8 mouse cellular contexts compared by ENCODE assay signal in the genomic region with DNA sequence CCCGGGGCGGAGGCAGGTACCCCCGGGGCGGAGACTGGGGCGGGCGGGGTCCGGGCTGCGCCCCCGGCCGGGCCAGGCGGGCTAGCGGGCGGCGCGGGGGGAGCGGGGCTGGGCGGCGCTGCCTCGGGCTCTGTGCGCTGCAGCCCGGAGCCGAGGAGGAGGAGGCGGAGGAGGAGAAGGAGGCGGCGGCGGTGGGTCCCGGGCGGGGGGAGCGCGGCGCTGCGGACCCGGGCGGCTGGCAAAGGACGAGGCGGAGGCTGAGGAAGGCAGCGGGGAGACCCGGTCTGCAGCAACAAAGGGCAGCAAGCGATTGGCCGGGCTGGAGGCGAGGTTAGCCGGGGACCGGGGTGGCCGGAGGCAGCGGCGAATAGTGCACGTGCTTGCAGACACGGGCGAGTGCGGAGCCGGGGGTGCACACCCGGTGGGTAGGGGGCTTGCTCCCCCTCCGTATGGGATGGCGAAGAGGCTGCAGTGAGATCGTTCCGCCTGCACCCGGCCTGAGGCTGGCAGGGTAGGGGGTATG. TPM values are rescaled to one million over a fixed set of nuclear protein-coding genes. Genes with fewer than 3 reads are reported as not detected.
DNase-seq lines count a peak whose midpoint lies in the region; TF ChIP-seq lines count a peak whose summit lies in the region.

No protein-coding gene starts in this region.

- TF ChIP-seq EP300 in CH12.LX (IDR thresholded peaks at IDR 0.05; ENCODE audit: low read length) = no peak

- no peak for TF ChIP-seq POLR2A in CH12.LX (IDR thresholded peaks at IDR 0.05; ENCODE audit: low read depth, low read length)
- TF ChIP-seq POLR2A in embryonic fibroblast, embryonic 13.5 days (IDR thresholded peaks at IDR 0.05; ENCODE audit: low read depth, low read length) = no peak; the same call in 1 of the 2 replicates
- no peak for TF ChIP-seq POLR2A in small intestine, adult 2 months (IDR thresholded peaks at IDR 0.05; ENCODE audit: low read depth, low read length)

- peaks cover 6% of the 10 kb centered on the region for H3K79me2 ChIP-seq in CH12.LX (replicated peaks; ENCODE audit: control insufficient read depth, extremely low read depth, insufficient read depth, poor library complexity, severe bottlenecking)

- H3K4me2 ChIP-seq in CH12.LX (ENCODE audit: insufficient read depth, low read depth, poor library complexity, severe bottlenecking) = peak overlapping the region; percentile 77

- DNase-seq in CH12.LX (ENCODE audit: extremely low read depth) (peak; percentile 18), MN1 (ENCODE audit: low spot score) (peak; percentile 58)
- DNase-seq in heart, postnatal 36 days = peak; percentile 70 to 84
- peak; percentile 69 to 80 for DNase-seq in left cerebral cortex, postnatal 36 days (ENCODE audit: low spot score in 2 of 2)
- DNase-seq in midbrain, embryonic 10.5 days (ENCODE audit: low spot score) = peak; percentile 87
- no peak for DNase-seq in yolk sac, embryonic 10.5 days (ENCODE audit: low spot score)

- H3K36me3 ChIP-seq in CH12.LX (replicated peaks in 1 of 2; ENCODE audit: control insufficient read depth in 1 of 2, insufficient read depth in 1 of 2, low read length in 1 of 2) = peaks cover 0 to 5% of the 10 kb centered on the region in 2 experiments
- H3K36me3 ChIP-seq in midbrain, embryonic 10.5 days = no peaks in the 10 kb centered on the region
- no peaks in the 10 kb centered on the region for H3K36me3 ChIP-seq in small intestine, adult 2 months (ENCODE audit: control insufficient read depth, insufficient read depth, low read length)

- dilution Hi-C loops in CH12.LX (cut with MboI; ENCODE audit: extremely low pct_ligation_motif_present, extremely low pct_unique_long_range_greater_than_20kb, low sequenced_read_pairs) = no loop called here

- no peak for TF ChIP-seq RAD21 in CH12.LX (IDR thresholded peaks at IDR 0.05; ENCODE audit: low read depth, low read length)

- peak overlapping the region; percentile 54 for H3K9ac ChIP-seq in CH12.LX (ENCODE audit: insufficient read depth, low read depth)

- intact Hi-C loops in heart, postnatal 36 days (cut with DNase I) = loop anchor here (2.0 to 5.0 kb wide), 5 partner anchors 111 to 362 kb away; partner anchors contain the start of genes Dusp13 and Samd8
- intact Hi-C loops in left cerebral cortex, postnatal 36 days (cut with DNase I) = loop anchor here (5.0 to 10.0 kb wide), 5 partner anchors 108 to 362 kb away; no protein-coding TSS in a partner anchor

- WGBS in midbrain, embryonic 10.5 days = under 1% methylated on average over 53 of the region's 57 CpGs
- WGBS in small intestine, adult 2 months = 1% methylated on average over 56 of the region's 57 CpGs

- H3K27ac ChIP-seq in CH12.LX (ENCODE audit: insufficient read depth, low read depth) = 0 out of 2 replicates have a peak overlapping the region, but pooled peaks have one; percentile 1
- peak overlapping the region; percentile 83 for H3K27ac ChIP-seq in embryonic fibroblast, embryonic 13.5 days (ENCODE audit: insufficient read depth, low read length)
- peak overlapping the region; percentile 99 for H3K27ac ChIP-seq in midbrain, embryonic 10.5 days (replicated peaks)
- H3K27ac ChIP-seq in small intestine, adult 2 months (ENCODE audit: insufficient read depth, low read depth, low read length) = peak overlapping the region; percentile 65

- in situ Hi-C loops in CH12.LX (cut with MboI; ENCODE audit: low pct_ligation_motif_present, low pct_unique_long_range_greater_than_20kb, low sequenced_read_pairs) = loop anchor here (25.0 kb wide), 1 partner anchor 238 kb away; no protein-coding TSS in a partner anchor

- no peak for TF ChIP-seq CTCF in CH12.LX (conservative IDR thresholded peaks at IDR 0.05 in 1 of 2, IDR thresholded peaks at IDR 0.05 in 1 of 2; ENCODE audit: low read depth in 2 of 2, low read length in 2 of 2)
- no peak for TF ChIP-seq CTCF in embryonic fibroblast, embryonic 13.5 days (IDR thresholded peaks at IDR 0.05; ENCODE audit: borderline replicate concordance, insufficient read depth, low read length)
- TF ChIP-seq CTCF in small intestine, adult 2 months (IDR thresholded peaks at IDR 0.05; ENCODE audit: extremely low read depth, insufficient read length, insufficient replicate concordance, low read depth, low read length) = no peak

- H3K27me3 ChIP-seq in CH12.LX (replicated peaks) = peaks cover 11% of the 10 kb centered on the region
- H3K27me3 ChIP-seq in midbrain, embryonic 10.5 days (ENCODE audit: low read depth, poor library complexity, severe bottlenecking) = no peaks in the 10 kb centered on the region
- H3K27me3 ChIP-seq in small intestine, adult 2 months (ENCODE audit: control insufficient read depth, insufficient read depth, low read length) = no peaks in the 10 kb centered on the region

- H3K4me1 ChIP-seq in CH12.LX (ENCODE audit: control insufficient read depth in 1 of 2, insufficient read depth in 2 of 2) = peaks cover 0 to 17% of the 10 kb centered on the region in 2 experiments; a peak in 3 of 4 replicates
- H3K4me1 ChIP-seq in embryonic fibroblast, embryonic 13.5 days (ENCODE audit: control insufficient read depth, insufficient read depth, low read length) = peaks cover 12% of the 10 kb centered on the region
- H3K4me1 ChIP-seq in midbrain, embryonic 10.5 days = peaks cover 24% of the 10 kb centered on the region
- H3K4me1 ChIP-seq in small intestine, adult 2 months (ENCODE audit: control insufficient read depth, insufficient read depth, insufficient read length, low read length) = peaks cover 18% of the 10 kb centered on the region

- H3K9me3 ChIP-seq in CH12.LX (replicated peaks; ENCODE audit: low read length) = no peaks in the 10 kb centered on the region
- H3K9me3 ChIP-seq in midbrain, embryonic 10.5 days (replicated peaks) = no peaks in the 10 kb centered on the region

- H3K4me3 ChIP-seq in CH12.LX (replicated peaks in 1 of 3; ENCODE audit: low read depth in 2 of 3, low read length in 2 of 3, poor library complexity in 1 of 3) = peak overlapping the region; percentile 72 to 89 (median 80)
- peak overlapping the region; percentile 91 for H3K4me3 ChIP-seq in embryonic fibroblast, embryonic 13.5 days (ENCODE audit: insufficient read depth, low read length)
- peak overlapping the region; percentile 97 for H3K4me3 ChIP-seq in midbrain, embryonic 10.5 days
- H3K4me3 ChIP-seq in small intestine, adult 2 months (ENCODE audit: low read depth, low read length) = peak overlapping the region; percentile 99

TF ChIP-seq in CH12.LX, 34 proteins besides CTCF, POLR2A, EP300 and RAD21:
- TF ChIP-seq E2F4 (IDR thresholded peaks at IDR 0.05; ENCODE audit: insufficient replicate concordance, low read depth, low read length) (no peak), MAX (IDR thresholded peaks at IDR 0.05; ENCODE audit: low read length) (0 out of 2 replicates have a peak, but pooled peaks have one; percentile 23), MXI1 (IDR thresholded peaks at IDR 0.05; ENCODE audit: low read depth, low read length) (peak; percentile 75; the same call in 1 of the 2 replicates), BHLHE40 (IDR thresholded peaks at IDR 0.05; ENCODE audit: low read depth, low read length) (peak; percentile 76)

RNA-seq across cellular contexts. Expression of gene Kat6b, which starts 18.5 kb away (rescaled TPM):
- 10.9 and 12.3 TPM in 2 replicates for total RNA-seq in CH12.LX (2012; rRNA removed)
- 1.0 and 2.3 TPM in 2 replicates for total RNA-seq in CH12.LX (2014; rRNA removed)
- 6.5 and 8.0 TPM in 2 replicates for polyA plus RNA-seq in CH12.LX (2012; ENCODE audit: insufficient read length, low read depth)
- 24.3 and 32.3 TPM in 2 replicates for polyA plus RNA-seq in embryonic fibroblast, embryonic 13.5 days (2011; ENCODE audit: insufficient read length, low read depth, missing spikeins)
- 10 to 100 TPM; 29.9 to 31.7 TPM for total RNA-seq in heart, postnatal 36 days (2021)
- 100 to 1,000 TPM; 107 to 111 TPM for total RNA-seq in left cerebral cortex, postnatal 36 days (2021)
- polyA plus RNA-seq in midbrain, embryonic 10.5 days (2016; fragmentation: Nextera tagmentation; extraction: Ambion mirVana) = 10.4 and 15.8 TPM in 2 replicates
- 4.0 and 8.3 TPM in 2 replicates for polyA plus RNA-seq in small intestine, adult 2 months (2012; rRNA removed)

Comparison
In these comparisons a context has a peak if more than half of its experiments do, and no peak if none do; other contexts are left out.
1. H3K27ac ChIP-seq: peak in every context shown above with its lines; median percentile 99 in midbrain, embryonic 10.5 days; 83 in embryonic fibroblast, embryonic 13.5 days; 65 in small intestine, adult 2 months; 1 in CH12.LX.